Mouse (Mus musculus): ENCODE results near the gene Dram1. TPM values are rescaled to one million over a fixed set of nuclear protein-coding genes. Genes with fewer than 3 reads are reported as not detected.

The Dram1 gene
- polyA plus RNA-seq, 1 experiment, result 20.6 TPM

GRCm38 (mm10) chr10:88274045-88274444, 104.8 kb downstream of the Dram1 start:
- no peak overlapping the region for H3K27ac ChIP-seq (ENCODE audit: insufficient read depth, low read length)
- H3K4me3 ChIP-seq (ENCODE audit: insufficient read depth, low read length), result no peak overlapping the region
- TF ChIP-seq POLR2A (IDR thresholded peaks at IDR 0.05; ENCODE audit: low read depth, low read length) (no peak), CTCF (IDR thresholded peaks at IDR 0.05; ENCODE audit: borderline replicate concordance, insufficient read depth, low read length) (no peak)
- no peaks in the 10 kb centered on the region for H3K4me1 ChIP-seq (ENCODE audit: control insufficient read depth, insufficient read depth, low read length)

Other genes with a start within 250 kb of the Dram1 start
- gene Parpbp, start 232.1 kb downstream of the Dram1 start, polyA plus RNA-seq (2011; ENCODE audit: insufficient read length, low read depth, missing spikeins), result 10.2 and 25.7 TPM in 2 replicates
- 32.6 and 42.6 TPM in 2 replicates for gene Nup37, start 232.1 kb downstream of the Dram1 start, polyA plus RNA-seq (2011; ENCODE audit: insufficient read length, low read depth, missing spikeins)
- 55.5 and 63.0 TPM in 2 replicates for gene Washc3, start 178.0 kb downstream of the Dram1 start, polyA plus RNA-seq (2011; ENCODE audit: insufficient read length, low read depth, missing spikeins)
- 28.7 and 41.1 TPM in 2 replicates for gene Gnptab, start 52 bp upstream of the Dram1 start, polyA plus RNA-seq (2011; ENCODE audit: insufficient read length, low read depth, missing spikeins)
- not detected in 2 replicates for gene Sycp3, start 80.5 kb upstream of the Dram1 start, polyA plus RNA-seq (2011; ENCODE audit: insufficient read length, low read depth, missing spikeins)
- gene Chpt1, start 125.0 kb upstream of the Dram1 start, polyA plus RNA-seq (2011; ENCODE audit: insufficient read length, low read depth, missing spikeins), result 46.3 and 92.9 TPM in 2 replicates
- not detected in 2 replicates for gene Mybpc1, start 226.1 kb upstream of the Dram1 start, polyA plus RNA-seq (2011; ENCODE audit: insufficient read length, low read depth, missing spikeins)